Mouse (Mus musculus): ENCODE measurements around the gene Snorc. TPM values are rescaled to one million over a fixed set of nuclear protein-coding genes. Genes with fewer than 3 reads are reported as not detected.
"Not testable (repeated sequence)": the region's sequence is repeated elsewhere in the genome, so short reads cannot be mapped to it uniquely, and the experiment has no call there.

The Snorc gene
- polyA plus RNA-seq (2015; fragmentation: Nextera tagmentation; extraction: Ambion mirVana) = not detected in 2 replicates

DNA sequence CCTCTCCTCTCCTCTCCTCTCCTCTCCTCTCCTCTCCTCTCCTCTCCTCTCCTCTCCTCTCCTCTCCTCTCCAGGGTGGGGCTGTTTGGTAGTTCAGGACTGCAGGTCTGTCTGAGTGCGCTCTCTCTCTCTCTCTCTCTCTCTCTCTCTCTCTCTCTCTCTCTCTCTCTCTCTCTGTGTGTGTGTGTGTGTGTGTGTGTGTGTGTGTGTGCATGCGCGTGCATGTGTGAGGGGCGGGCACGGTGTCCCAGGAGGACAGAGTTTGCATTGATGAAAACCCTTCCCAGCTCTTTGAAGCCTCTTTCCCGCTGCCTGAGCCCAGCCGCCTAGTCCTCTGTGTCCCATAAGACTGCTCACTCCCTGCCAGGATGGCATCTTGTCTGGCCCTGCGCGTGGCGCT, at the start of gene Snorc:
Gene Snorc (plus strand): TSS at position 301 of the 400 bp plus-strand sequence.
- not testable (repeated sequence) for H3K4me3 ChIP-seq (ENCODE audit: low read length); H3K4me1 ChIP-seq (ENCODE audit: insufficient read depth, low read length); H3K4me2 ChIP-seq (replicated peaks; ENCODE audit: low read depth, low read length); ATAC-seq (ENCODE audit: low FRiP score, low TSS enrichment); H3K36me3 ChIP-seq (ENCODE audit: insufficient read depth, low read length); H3K9ac ChIP-seq (replicated peaks; ENCODE audit: low read length); H3K9me3 ChIP-seq (ENCODE audit: low read length); H3K27ac ChIP-seq (ENCODE audit: low read length)
- peaks cover 18% of the 10 kb centered on the region for H3K27me3 ChIP-seq (ENCODE audit: insufficient read depth, low read length)
- WGBS = 40% methylated on average over 9 of the region's 10 CpGs

DNA sequence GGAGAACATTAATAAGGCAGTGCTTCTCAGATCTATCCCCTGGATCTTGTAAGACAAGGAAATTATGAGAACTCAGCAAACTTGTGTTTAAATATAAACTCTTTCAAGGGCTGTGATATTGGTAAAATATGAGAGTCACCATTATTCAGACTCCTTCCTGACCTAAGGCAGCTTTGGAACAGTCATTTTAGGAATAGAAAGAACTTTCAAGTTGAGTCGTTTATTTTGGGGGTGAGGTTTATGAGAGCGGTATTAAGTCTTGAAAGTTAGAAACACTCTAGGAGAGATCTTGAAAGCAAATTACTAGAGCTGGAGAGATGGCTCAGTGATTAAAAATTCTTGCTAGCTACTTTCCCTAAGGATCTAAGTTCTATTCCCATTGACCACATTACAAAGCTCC, 34.9 kb upstream of the Snorc start:
- no peak overlapping the region for H3K4me3 ChIP-seq (ENCODE audit: low read length)
- ATAC-seq (ENCODE audit: low FRiP score, low TSS enrichment) = no peak
- 95% methylated on average over 2 of the region's 2 CpGs for WGBS
- H3K4me2 ChIP-seq (replicated peaks; ENCODE audit: low read depth, low read length) = no peak overlapping the region
- no peak overlapping the region for H3K9ac ChIP-seq (replicated peaks; ENCODE audit: low read length)
- no peaks in the 10 kb centered on the region for H3K9me3 ChIP-seq (ENCODE audit: low read length)
- H3K4me1 ChIP-seq (ENCODE audit: insufficient read depth, low read length) = no peaks in the 10 kb centered on the region
- peaks cover 44% of the 10 kb centered on the region for H3K36me3 ChIP-seq (ENCODE audit: insufficient read depth, low read length)
- no peaks in the 10 kb centered on the region for H3K27me3 ChIP-seq (ENCODE audit: insufficient read depth, low read length)
- no peak overlapping the region for H3K27ac ChIP-seq (ENCODE audit: low read length)

- H3K4me1 ChIP-seq (ENCODE audit: insufficient read depth, low read length) = no peaks in the 10 kb centered on the region
- ATAC-seq (ENCODE audit: low FRiP score, low TSS enrichment) = no peak
- H3K36me3 ChIP-seq (ENCODE audit: insufficient read depth, low read length) = peaks cover 49% of the 10 kb centered on the region
- H3K4me2 ChIP-seq (replicated peaks; ENCODE audit: low read depth, low read length) = no peak overlapping the region
- no peaks in the 10 kb centered on the region for H3K27me3 ChIP-seq (ENCODE audit: insufficient read depth, low read length)
- H3K9me3 ChIP-seq (ENCODE audit: low read length) = no peaks in the 10 kb centered on the region
- H3K27ac ChIP-seq (ENCODE audit: low read length) = no peak overlapping the region
- no peak overlapping the region for H3K9ac ChIP-seq (replicated peaks; ENCODE audit: low read length)
- H3K4me3 ChIP-seq (ENCODE audit: low read length) = no peak overlapping the region
- WGBS = 66% methylated on average over 6 of the region's 6 CpGs
Measured at GRCm38 (mm10) chr1:87436583-87436982, 33.5 kb upstream of the Snorc start.

DNA sequence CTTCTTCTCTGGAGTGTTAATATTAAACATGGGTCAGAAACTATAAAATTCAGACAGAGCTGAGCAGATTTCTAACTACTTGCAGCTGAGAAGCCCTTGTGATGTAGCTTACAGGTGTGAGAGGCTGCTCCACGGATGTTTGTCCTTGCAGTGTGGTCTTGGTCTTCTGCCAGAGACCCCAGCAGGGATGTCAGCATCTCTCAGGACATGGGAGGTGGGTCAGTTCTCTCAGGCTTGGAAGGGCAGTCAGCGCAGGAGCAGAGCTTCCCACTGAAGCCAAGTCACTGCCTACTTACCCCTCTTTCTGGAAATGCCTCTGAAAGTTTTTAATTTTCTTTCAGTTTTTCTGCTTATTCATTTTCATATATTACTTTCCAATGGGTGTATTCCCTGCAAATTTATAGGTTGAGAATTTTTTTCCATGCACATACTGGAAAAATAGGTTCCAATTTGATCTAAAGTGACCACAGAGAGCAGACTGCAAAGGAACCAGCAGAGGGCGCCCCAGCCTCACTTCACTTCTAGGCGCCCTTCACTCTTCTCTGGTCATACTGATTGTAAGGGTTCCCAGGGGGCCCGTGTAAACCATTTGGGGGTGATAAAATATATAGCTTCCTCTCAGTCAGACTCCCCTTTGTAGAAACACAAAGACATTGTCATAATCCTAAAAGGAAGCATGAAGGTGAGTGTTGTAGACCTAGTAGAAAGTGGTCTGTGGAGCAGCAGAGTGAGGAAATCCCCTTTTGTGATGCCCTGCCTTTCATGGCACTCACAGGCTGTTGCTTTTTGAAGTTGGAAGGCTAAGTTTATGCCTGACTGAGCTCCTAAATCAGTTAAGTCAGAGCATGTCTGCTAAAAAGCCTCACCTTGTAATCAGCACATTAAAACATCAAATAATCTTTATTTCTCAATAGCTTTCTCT, 22.6 kb upstream of the Snorc start:
- no peak for ATAC-seq (ENCODE audit: low FRiP score, low TSS enrichment)
- WGBS = 31% methylated on average over 5 of the region's 5 CpGs
- Histone ChIP-seq H3K4me1 (ENCODE audit: insufficient read depth, low read length) (no peaks in the 10 kb centered on the region), H3K4me2 (replicated peaks; ENCODE audit: low read depth, low read length) (no peak overlapping the region), H3K36me3 (ENCODE audit: insufficient read depth, low read length) (peaks cover 49% of the 10 kb centered on the region), H3K27ac (ENCODE audit: low read length) (no peak overlapping the region), H3K27me3 (ENCODE audit: insufficient read depth, low read length) (no peaks in the 10 kb centered on the region), H3K4me3 (ENCODE audit: low read length) (no peak overlapping the region), H3K9ac (replicated peaks; ENCODE audit: low read length) (no peak overlapping the region), H3K9me3 (ENCODE audit: low read length) (no peaks in the 10 kb centered on the region)

GRCm38 (mm10) chr1:87449432-87449831, 20.6 kb upstream of the Snorc start:
- Histone ChIP-seq H3K36me3 (ENCODE audit: insufficient read depth, low read length) (peaks cover 39% of the 10 kb centered on the region), H3K4me2 (replicated peaks; ENCODE audit: low read depth, low read length) (no peak overlapping the region), H3K9me3 (ENCODE audit: low read length) (no peaks in the 10 kb centered on the region), H3K4me3 (ENCODE audit: low read length) (no peak overlapping the region), H3K27me3 (ENCODE audit: insufficient read depth, low read length) (no peaks in the 10 kb centered on the region), H3K27ac (ENCODE audit: low read length) (no peak overlapping the region), H3K9ac (replicated peaks; ENCODE audit: low read length) (no peak overlapping the region), H3K4me1 (ENCODE audit: insufficient read depth, low read length) (no peaks in the 10 kb centered on the region)
- ATAC-seq (ENCODE audit: low FRiP score, low TSS enrichment) = no peak
- WGBS = 80% methylated on average over 4 of the region's 4 CpGs

GRCm38 (mm10) chr1:87456425-87456824, 13.6 kb upstream of the Snorc start:
- H3K4me1 ChIP-seq (ENCODE audit: insufficient read depth, low read length) = no peaks in the 10 kb centered on the region
- no peak overlapping the region for H3K9ac ChIP-seq (replicated peaks; ENCODE audit: low read length)
- H3K27ac ChIP-seq (ENCODE audit: low read length) = no peak overlapping the region
- H3K9me3 ChIP-seq (ENCODE audit: low read length) = no peaks in the 10 kb centered on the region
- ATAC-seq (ENCODE audit: low FRiP score, low TSS enrichment) = no peak
- H3K4me3 ChIP-seq (ENCODE audit: low read length) = no peak overlapping the region
- H3K36me3 ChIP-seq (ENCODE audit: insufficient read depth, low read length) = no peaks in the 10 kb centered on the region
- no peaks in the 10 kb centered on the region for H3K27me3 ChIP-seq (ENCODE audit: insufficient read depth, low read length)
- no peak overlapping the region for H3K4me2 ChIP-seq (replicated peaks; ENCODE audit: low read depth, low read length)
- WGBS = 96% methylated on average over 1 of the region's 1 CpGs

GRCm38 (mm10) chr1:87458045-87458444, 12.0 kb upstream of the Snorc start:
- no peaks in the 10 kb centered on the region for H3K27me3 ChIP-seq (ENCODE audit: insufficient read depth, low read length)
- H3K36me3 ChIP-seq (ENCODE audit: insufficient read depth, low read length) = no peaks in the 10 kb centered on the region
- H3K27ac ChIP-seq (ENCODE audit: low read length) = no peak overlapping the region
- H3K4me3 ChIP-seq (ENCODE audit: low read length) = no peak overlapping the region
- no peaks in the 10 kb centered on the region for H3K4me1 ChIP-seq (ENCODE audit: insufficient read depth, low read length)
- no peaks in the 10 kb centered on the region for H3K9me3 ChIP-seq (ENCODE audit: low read length)
- H3K9ac ChIP-seq (replicated peaks; ENCODE audit: low read length) = no peak overlapping the region
- 94% methylated on average over 4 of the region's 4 CpGs for WGBS
- no peak for ATAC-seq (ENCODE audit: low FRiP score, low TSS enrichment)
- H3K4me2 ChIP-seq (replicated peaks; ENCODE audit: low read depth, low read length) = no peak overlapping the region

DNA sequence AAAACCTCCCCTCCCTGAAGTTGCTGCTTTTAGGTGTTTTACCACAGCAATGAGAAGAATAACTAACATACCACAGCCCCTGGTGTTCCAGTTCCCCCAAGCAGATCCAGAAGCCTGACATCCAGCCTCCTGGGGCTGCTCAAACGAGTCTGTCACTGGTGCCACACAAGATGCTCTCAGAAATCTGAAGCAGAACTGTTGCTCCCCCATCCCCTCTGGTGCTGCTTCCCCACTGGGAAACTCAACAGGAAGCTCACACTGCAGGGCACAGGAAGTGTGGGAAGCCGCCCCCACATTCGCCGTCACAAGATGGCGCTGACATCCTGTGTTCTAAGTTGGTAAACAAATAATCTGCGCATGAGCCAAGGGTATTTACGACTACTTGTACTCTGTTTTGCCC, 10.2 kb upstream of the Snorc start:
- WGBS = 78% methylated on average over 6 of the region's 7 CpGs
- not testable (repeated sequence) for H3K9me3 ChIP-seq (ENCODE audit: low read length); H3K27me3 ChIP-seq (ENCODE audit: insufficient read depth, low read length); H3K4me1 ChIP-seq (ENCODE audit: insufficient read depth, low read length); H3K4me2 ChIP-seq (replicated peaks; ENCODE audit: low read depth, low read length); ATAC-seq (ENCODE audit: low FRiP score, low TSS enrichment); H3K4me3 ChIP-seq (ENCODE audit: low read length); H3K9ac ChIP-seq (replicated peaks; ENCODE audit: low read length); H3K36me3 ChIP-seq (ENCODE audit: insufficient read depth, low read length); H3K27ac ChIP-seq (ENCODE audit: low read length)

DNA sequence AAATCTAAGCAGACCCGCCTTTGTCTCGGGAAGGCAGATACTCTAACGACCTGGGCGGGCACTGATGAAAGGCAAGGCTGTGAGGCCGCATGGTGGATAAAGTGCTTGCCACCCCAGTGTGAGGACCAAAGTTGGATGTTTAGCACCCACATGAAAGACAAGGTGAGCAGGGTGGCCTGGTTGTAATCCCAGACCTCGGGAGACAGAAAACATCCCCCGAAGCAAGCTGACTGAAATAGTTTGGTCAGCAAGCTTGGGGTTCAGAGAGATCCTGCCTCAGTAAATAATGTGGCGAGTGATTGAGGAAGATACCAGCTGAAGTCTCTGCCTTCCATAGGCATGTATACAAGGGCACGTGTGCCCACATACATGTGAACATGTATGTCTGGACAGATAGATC, 2.6 kb upstream of the Snorc start:
- Histone ChIP-seq H3K4me2 (replicated peaks; ENCODE audit: low read depth, low read length) (peak overlapping the region; percentile 27; the same call in 1 of the 2 replicates), H3K36me3 (ENCODE audit: insufficient read depth, low read length) (no peaks in the 10 kb centered on the region), H3K4me1 (ENCODE audit: insufficient read depth, low read length) (no peaks in the 10 kb centered on the region), H3K9me3 (ENCODE audit: low read length) (no peaks in the 10 kb centered on the region), H3K27ac (ENCODE audit: low read length) (no peak overlapping the region), H3K27me3 (ENCODE audit: insufficient read depth, low read length) (peaks cover 2% of the 10 kb centered on the region; the same call in 1 of the 2 replicates), H3K4me3 (ENCODE audit: low read length) (no peak overlapping the region), H3K9ac (replicated peaks; ENCODE audit: low read length) (no peak overlapping the region)
- no peak for ATAC-seq (ENCODE audit: low FRiP score, low TSS enrichment)
- 42% methylated on average over 9 of the region's 9 CpGs for WGBS

- H3K9ac ChIP-seq (replicated peaks; ENCODE audit: low read length) = no peak overlapping the region
- no peaks in the 10 kb centered on the region for H3K9me3 ChIP-seq (ENCODE audit: low read length)
- 69% methylated on average over 6 of the region's 6 CpGs for WGBS
- H3K4me2 ChIP-seq (replicated peaks; ENCODE audit: low read depth, low read length) = no peak overlapping the region
- no peaks in the 10 kb centered on the region for H3K36me3 ChIP-seq (ENCODE audit: insufficient read depth, low read length)
- H3K4me1 ChIP-seq (ENCODE audit: insufficient read depth, low read length) = no peaks in the 10 kb centered on the region
- no peak overlapping the region for H3K27ac ChIP-seq (ENCODE audit: low read length)
- no peak overlapping the region for H3K4me3 ChIP-seq (ENCODE audit: low read length)
- H3K27me3 ChIP-seq (ENCODE audit: insufficient read depth, low read length) = peaks cover 2% of the 10 kb centered on the region; the same call in 1 of the 2 replicates
- ATAC-seq (ENCODE audit: low FRiP score, low TSS enrichment) = no peak
Measured at GRCm38 (mm10) chr1:87468321-87468720, 1.8 kb upstream of the Snorc start.

Measured in kidney, embryonic 16.5 days (tissue).